Mouse (Mus musculus) E14TG2a.4 (cell line): ENCODE data around the gene Dcun1d4.

Experiments used
- CTCF ChIP-seq: conservative IDR thresholded peaks from 2 replicates; pipeline ENCODE4 v1.5.1; 2014; ENCODE audit warnings: low read length
- NANOG ChIP-seq: IDR thresholded peaks from 2 replicates; pipeline ENCODE4 v1.6.1; 2014; ENCODE audit warnings: borderline replicate concordance, low read length, mixed read lengths

DNA sequence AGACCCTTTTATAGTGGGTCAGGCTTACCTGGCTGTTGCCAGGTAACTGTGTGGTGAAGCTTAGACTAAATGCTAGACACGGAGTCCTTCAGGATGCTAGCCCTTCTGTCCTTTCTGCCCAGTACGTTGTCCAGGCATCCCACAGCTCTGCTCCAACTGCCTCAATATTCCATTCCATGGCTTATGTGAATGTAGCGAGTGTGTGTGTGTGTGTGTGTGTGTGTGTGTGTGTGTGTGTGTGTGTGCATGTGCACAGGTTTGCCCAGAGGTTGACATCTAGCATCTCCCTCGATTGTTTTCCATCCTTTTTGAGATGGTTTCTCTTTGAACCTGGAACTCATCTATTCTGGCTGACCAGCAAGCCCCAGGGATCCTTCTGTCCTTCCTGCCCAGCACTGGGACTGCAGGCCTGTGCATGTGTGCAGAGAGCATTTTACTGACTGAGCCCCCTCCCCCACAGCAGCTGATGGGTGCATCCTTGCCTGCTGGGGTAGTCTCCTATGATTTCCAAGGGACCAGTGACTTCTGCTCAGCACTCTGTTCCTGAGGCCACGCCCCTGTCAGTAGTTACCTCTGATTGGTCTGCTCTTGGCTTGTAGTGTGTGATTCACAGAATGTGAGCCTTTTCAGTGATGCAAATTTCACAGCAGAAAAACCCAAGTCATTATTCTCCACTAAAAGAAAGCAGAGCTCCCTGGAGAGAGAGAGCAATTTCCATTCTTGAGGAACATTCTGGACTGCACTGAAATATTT, 118.3 kb downstream of the Dcun1d4 start:
- TF ChIP-seq CTCF (no peak), NANOG (no peak)
